Mouse (Mus musculus): Measurements from ENCODE around the gene C1ql2. TPM values are rescaled to one million over a fixed set of nuclear protein-coding genes. Genes with fewer than 3 reads are reported as not detected.

Gene C1ql2
- polyA plus RNA-seq (2016; fragmentation: Nextera tagmentation; extraction: Ambion mirVana), result 2.7 and 3.3 TPM in 2 replicates

DNA sequence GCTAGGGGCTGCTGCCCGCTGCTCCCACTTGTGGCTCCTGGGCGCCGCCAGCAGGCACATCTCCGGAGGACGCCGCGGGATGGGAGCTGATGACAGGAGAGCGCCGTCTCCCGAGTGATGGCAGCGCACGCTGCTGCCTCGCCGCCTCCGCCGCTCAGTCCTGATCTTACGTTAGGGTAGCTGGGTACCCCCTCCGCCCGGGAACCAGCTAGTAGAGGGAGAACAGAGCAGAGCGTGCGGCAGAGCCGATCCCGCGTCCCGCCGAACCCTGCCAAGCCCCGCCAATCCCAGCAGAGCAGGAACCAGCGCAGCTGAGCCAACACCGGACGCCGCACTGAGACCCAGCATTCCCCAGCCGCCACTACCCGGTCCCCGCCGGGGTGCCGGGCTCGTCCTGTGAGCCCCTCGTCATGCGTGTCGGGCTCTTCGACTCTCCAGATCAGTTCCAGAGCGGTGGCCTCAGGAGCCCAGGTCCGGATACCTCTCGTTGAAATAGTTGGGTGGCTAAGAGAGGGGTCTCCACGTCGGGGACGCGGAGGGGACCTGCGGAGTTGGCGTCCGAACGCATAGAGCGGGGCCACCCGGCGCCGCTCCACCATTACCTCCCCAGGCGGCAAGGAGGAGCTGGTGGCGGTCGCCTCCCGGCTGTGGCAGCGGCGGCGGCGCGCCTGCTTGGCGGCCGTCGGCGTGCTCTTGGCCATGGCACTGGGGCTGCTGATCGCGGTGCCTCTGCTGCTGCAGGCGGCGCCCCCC lies at the start of gene C1ql2:
Gene C1ql2, plus strand, starts transcription at position 164 of the 753 bp plus-strand sequence.
- H3K9ac ChIP-seq, result peak within 1 kb of the TSS; percentile 29
- H3K27ac ChIP-seq, result no peak within 1 kb of the TSS
- ATAC-seq (ENCODE audit: low FRiP score), result peak; percentile 53
- H3K4me1 ChIP-seq, result peaks cover 26% of the 10 kb centered on the region
- under 1% methylated on average over 70 of the region's 73 CpGs for WGBS
- peak within 1 kb of the TSS; percentile 65 for H3K4me2 ChIP-seq (replicated peaks)
- no peaks in the 10 kb centered on the region for H3K36me3 ChIP-seq
- no peaks in the 10 kb centered on the region for H3K9me3 ChIP-seq (replicated peaks)
- H3K27me3 ChIP-seq, result peaks cover 95% of the 10 kb centered on the region
- H3K4me3 ChIP-seq, result peak within 1 kb of the TSS; percentile 36

DNA sequence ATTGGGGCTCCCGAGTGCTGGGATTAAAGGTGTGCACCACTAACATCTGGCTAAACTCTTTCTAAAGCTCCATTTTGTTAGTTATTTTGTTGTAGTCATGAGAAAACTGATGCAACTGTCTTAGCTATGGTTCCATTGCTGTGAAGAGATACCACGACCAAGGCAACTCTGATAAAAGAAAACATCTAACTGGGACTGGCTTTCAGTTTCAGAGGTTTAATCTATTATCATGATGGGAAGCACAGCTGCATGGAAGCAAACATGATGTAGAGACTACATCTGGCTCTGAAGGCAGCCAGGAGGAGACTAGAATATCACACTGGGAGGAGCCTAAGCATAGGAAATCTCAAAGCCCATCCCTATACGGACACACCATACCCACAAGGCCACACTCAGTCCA lies 48.7 kb upstream of the C1ql2 start:
- ATAC-seq (ENCODE audit: low FRiP score), result no peak
- WGBS, result 80% methylated on average over 3 of the region's 3 CpGs
- Histone ChIP-seq H3K4me1 (peaks cover 6% of the 10 kb centered on the region), H3K9me3 (replicated peaks) (peaks cover 8% of the 10 kb centered on the region; the same call in 1 of the 2 replicates), H3K27me3 (no peaks in the 10 kb centered on the region), H3K27ac (no peak overlapping the region), H3K9ac (no peak overlapping the region), H3K36me3 (no peaks in the 10 kb centered on the region), H3K4me2 (replicated peaks) (no peak overlapping the region), H3K4me3 (no peak overlapping the region)

DNA sequence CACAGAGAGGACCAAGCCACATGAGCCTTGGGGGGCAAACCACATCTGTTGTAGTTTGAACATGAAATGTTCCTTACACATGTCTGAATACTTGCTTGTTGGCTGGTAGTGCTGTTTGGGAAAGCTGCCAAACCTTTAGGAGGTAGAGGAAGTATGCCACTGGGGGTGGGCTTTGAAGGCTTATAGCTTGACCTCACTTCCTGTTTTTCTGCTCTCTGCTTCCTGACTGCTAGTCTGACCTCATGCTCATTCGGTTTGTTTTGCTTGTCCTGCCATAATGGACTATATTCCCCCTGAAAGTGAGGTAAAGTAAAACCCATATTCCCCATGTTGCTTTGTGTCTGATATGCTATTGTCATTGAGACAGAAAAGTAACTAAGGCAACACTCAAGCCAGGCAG lies 46.6 kb upstream of the C1ql2 start:
- no peak overlapping the region for H3K4me2 ChIP-seq (replicated peaks)
- no peak overlapping the region for H3K9ac ChIP-seq
- H3K27me3 ChIP-seq, result no peaks in the 10 kb centered on the region
- H3K4me1 ChIP-seq, result no peaks in the 10 kb centered on the region
- 69% methylated on average over 1 of the region's 1 CpGs for WGBS
- peaks cover 8% of the 10 kb centered on the region; the same call in 1 of the 2 replicates for H3K9me3 ChIP-seq (replicated peaks)
- ATAC-seq (ENCODE audit: low FRiP score), result no peak
- H3K27ac ChIP-seq, result no peak overlapping the region
- no peak overlapping the region for H3K4me3 ChIP-seq
- H3K36me3 ChIP-seq, result no peaks in the 10 kb centered on the region

DNA sequence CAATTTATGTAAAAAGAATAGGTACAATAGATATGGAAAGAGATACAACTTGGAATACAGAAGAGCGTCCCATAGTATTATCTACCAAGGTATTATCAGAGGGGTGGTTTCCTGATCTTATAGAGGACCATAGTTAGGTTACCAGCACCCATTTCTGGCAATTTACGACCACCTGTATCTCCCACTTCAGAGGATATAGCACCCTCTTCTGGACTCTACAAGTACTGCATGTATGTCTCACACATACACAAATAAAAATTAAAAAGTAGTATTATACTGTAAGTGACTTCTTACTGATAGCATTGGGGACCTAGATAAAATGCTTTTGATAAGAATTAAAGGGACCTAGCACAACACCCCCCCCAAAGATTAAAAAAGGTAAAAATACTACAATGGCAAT lies 43.4 kb upstream of the C1ql2 start:
- H3K9me3 ChIP-seq (replicated peaks), result peaks cover 10% of the 10 kb centered on the region; the same call in 1 of the 2 replicates
- no peak overlapping the region for H3K9ac ChIP-seq
- H3K4me3 ChIP-seq, result no peak overlapping the region
- no peak overlapping the region for H3K27ac ChIP-seq
- ATAC-seq (ENCODE audit: low FRiP score), result no peak
- no peaks in the 10 kb centered on the region for H3K36me3 ChIP-seq
- H3K27me3 ChIP-seq, result no peaks in the 10 kb centered on the region
- no peak overlapping the region for H3K4me2 ChIP-seq (replicated peaks)
- no peaks in the 10 kb centered on the region for H3K4me1 ChIP-seq
- WGBS, result 93% methylated on average over 2 of the region's 2 CpGs

DNA sequence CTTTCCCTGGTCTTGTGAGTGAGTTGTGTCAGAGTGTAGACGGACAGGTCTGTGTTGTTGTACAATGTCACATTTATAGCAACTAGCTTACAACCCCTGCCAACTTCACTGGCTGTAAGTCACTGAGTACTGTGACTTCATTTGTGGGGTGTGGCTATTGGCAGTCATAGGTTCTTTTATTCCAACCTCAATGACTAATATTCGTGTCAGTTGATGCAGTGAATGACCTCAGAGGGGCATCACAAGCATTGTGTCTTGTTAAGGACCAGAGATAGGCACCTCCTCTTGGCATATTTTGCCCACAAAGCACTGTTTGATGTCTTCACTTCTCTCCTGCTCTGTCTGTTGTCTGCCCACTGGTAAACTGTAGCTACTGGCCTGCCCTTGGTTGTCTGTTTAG lies 34.6 kb upstream of the C1ql2 start:
- 67% methylated on average over 2 of the region's 2 CpGs for WGBS
- no peak overlapping the region for H3K4me3 ChIP-seq
- no peaks in the 10 kb centered on the region for H3K4me1 ChIP-seq
- no peak for ATAC-seq (ENCODE audit: low FRiP score)
- H3K9me3 ChIP-seq (replicated peaks), result no peaks in the 10 kb centered on the region
- no peak overlapping the region for H3K4me2 ChIP-seq (replicated peaks)
- H3K27me3 ChIP-seq, result no peaks in the 10 kb centered on the region
- H3K36me3 ChIP-seq, result no peaks in the 10 kb centered on the region
- H3K27ac ChIP-seq, result no peak overlapping the region
- H3K9ac ChIP-seq, result no peak overlapping the region

DNA sequence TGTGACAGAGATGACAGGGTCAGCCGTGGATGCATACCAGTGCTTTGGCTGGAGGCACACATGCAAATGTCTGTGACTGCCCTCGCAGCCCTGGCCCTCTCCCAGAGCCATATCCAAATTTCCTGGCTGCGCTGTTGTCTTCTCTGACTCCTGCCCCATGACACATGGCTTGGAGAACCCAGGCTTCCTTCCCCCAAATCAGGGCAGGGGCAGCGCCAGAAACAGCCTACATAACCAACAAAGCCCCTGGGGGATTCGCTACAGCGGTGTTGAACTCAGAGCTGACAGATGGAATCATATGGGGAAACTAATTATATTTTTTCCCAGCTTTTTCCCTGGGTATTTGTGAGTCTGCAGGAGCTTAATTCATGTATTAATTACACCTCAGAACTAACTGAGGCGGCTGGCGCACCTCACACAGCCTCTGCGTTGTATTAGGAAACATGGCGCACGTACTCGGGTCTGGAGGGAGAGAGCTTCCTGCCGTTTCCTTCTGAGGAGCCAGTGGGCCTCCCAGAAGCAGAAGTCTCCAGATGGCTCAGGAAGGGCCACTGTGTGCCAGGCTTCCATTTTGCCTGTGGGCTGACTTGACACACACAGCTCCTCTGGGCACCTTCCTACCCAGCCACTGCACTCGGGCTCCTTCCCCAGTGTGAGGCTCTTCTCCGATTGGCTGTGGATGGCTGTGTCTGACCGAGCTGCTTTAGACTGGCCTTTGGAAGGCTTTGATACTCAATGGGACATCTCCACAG lies 18.9 kb upstream of the C1ql2 start:
- no peaks in the 10 kb centered on the region for H3K36me3 ChIP-seq
- H3K9ac ChIP-seq, result no peak overlapping the region
- H3K27me3 ChIP-seq, result no peaks in the 10 kb centered on the region
- H3K9me3 ChIP-seq (replicated peaks), result no peaks in the 10 kb centered on the region
- ATAC-seq (ENCODE audit: low FRiP score), result peak; percentile 62
- H3K4me3 ChIP-seq, result no peak overlapping the region
- H3K4me2 ChIP-seq (replicated peaks), result no peak overlapping the region
- whole genome bisulfite sequencing, result 71% methylated on average over 16 of the region's 16 CpGs
- no peak overlapping the region; the same call in 1 of the 2 replicates for H3K27ac ChIP-seq
- peaks cover 5% of the 10 kb centered on the region; the same call in 1 of the 2 replicates for H3K4me1 ChIP-seq

DNA sequence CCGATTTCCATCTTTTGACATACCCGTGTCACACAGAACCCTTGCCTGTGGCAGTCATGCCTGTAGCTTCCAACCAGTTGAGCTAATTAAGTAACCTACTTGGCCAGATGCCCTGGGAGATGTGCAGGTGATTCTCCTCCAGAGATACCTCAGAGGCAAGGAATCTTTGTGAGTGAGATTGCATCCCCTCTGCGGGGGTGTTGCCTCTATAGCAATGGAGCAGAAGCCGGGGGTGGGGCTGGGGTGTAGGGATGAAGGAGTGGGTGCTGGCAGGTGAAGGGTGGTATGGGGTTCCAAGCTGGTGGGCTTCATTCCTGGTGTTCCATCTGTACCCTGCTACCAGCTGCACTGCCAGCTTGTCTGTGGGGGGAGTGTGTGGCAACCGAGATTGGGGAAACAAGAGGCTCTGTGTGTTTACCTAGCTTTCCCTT lies 17.2 kb upstream of the C1ql2 start:
- Histone ChIP-seq H3K4me2 (replicated peaks) (no peak overlapping the region), H3K4me1 (peaks cover 5% of the 10 kb centered on the region; the same call in 1 of the 2 replicates), H3K27me3 (no peaks in the 10 kb centered on the region), H3K36me3 (no peaks in the 10 kb centered on the region), H3K27ac (no peak overlapping the region), H3K9me3 (replicated peaks) (no peaks in the 10 kb centered on the region), H3K4me3 (no peak overlapping the region), H3K9ac (no peak overlapping the region)
- WGBS, result 93% methylated on average over 5 of the region's 5 CpGs
- ATAC-seq (ENCODE audit: low FRiP score), result no peak

DNA sequence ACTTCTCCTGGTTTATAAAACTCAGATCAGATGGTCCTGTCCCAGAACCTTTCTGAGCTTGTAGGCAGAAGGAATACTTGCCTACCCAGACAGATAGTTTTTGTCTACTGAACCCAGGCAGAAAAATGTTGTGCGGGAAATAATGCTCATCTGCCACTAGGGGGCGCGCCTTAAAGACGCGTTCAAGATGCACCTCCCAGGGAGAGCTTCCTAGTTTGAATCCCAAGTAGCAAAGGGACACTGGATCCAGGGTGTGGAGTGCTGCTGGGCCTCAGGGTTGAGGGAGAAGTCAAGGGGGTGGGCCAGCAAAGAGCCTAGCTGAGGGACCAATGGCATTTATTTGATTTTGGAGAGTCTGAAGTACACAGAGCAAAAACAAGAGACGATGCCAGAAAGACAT lies 12.7 kb upstream of the C1ql2 start:
- Histone ChIP-seq H3K36me3 (no peaks in the 10 kb centered on the region), H3K9me3 (replicated peaks) (no peaks in the 10 kb centered on the region), H3K9ac (no peak overlapping the region), H3K4me3 (no peak overlapping the region), H3K4me2 (replicated peaks) (no peak overlapping the region), H3K27ac (no peak overlapping the region), H3K27me3 (no peaks in the 10 kb centered on the region), H3K4me1 (no peaks in the 10 kb centered on the region)
- WGBS, result 17% methylated on average over 6 of the region's 6 CpGs
- ATAC-seq (ENCODE audit: low FRiP score), result no peak

DNA sequence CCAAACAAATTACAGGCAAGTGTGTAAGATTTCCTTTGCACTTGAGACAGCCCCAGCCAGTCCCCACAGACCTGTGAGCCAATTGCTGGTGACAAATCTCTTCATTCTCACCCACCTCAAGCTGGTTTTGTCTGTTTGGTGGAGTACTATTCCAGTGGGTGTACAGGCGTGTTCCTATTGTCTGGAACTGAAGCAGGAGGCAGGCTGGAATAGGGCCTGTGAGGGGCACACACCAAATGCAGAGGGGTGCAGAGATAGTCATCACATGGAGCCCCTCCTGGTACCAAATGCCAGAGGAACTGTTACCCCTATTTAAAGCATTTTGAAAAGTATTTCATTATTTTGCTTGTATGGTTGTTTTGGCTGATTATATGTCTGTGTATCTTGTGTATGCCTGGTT lies 12.2 kb upstream of the C1ql2 start:
- H3K36me3 ChIP-seq, result no peaks in the 10 kb centered on the region
- H3K9me3 ChIP-seq (replicated peaks), result no peaks in the 10 kb centered on the region
- no peaks in the 10 kb centered on the region for H3K4me1 ChIP-seq
- no peak overlapping the region for H3K4me3 ChIP-seq
- WGBS, result 42% methylated on average over 1 of the region's 1 CpGs
- H3K4me2 ChIP-seq (replicated peaks), result no peak overlapping the region
- H3K9ac ChIP-seq, result no peak overlapping the region
- no peaks in the 10 kb centered on the region for H3K27me3 ChIP-seq
- no peak overlapping the region for H3K27ac ChIP-seq
- ATAC-seq (ENCODE audit: low FRiP score), result no peak

DNA sequence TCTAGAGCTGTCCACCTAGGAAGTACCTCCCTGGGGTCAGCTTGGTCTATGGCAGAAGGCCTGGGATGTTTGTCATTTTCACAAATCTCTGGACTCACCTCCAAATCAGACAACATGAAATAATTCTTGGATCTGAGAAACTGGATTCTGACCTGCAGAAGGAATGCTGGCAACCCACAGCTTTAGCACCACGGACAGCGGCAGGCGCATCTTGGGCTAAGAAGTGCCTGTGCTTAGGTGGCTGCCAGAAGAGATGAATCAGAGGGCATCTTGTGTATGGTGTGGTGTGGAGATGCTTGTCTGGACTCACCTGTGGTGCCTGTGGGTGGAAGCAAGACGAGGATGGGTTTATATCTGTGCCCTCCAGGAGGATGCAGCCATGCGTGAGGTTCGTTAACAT lies 8.5 kb upstream of the C1ql2 start:
- Histone ChIP-seq H3K27ac (no peak overlapping the region), H3K9ac (no peak overlapping the region), H3K4me2 (replicated peaks) (no peak overlapping the region), H3K9me3 (replicated peaks) (no peaks in the 10 kb centered on the region), H3K4me3 (no peak overlapping the region), H3K27me3 (peaks cover 24% of the 10 kb centered on the region), H3K36me3 (no peaks in the 10 kb centered on the region), H3K4me1 (no peaks in the 10 kb centered on the region)
- no peak for ATAC-seq (ENCODE audit: low FRiP score)
- WGBS, result 38% methylated on average over 6 of the region's 6 CpGs

DNA sequence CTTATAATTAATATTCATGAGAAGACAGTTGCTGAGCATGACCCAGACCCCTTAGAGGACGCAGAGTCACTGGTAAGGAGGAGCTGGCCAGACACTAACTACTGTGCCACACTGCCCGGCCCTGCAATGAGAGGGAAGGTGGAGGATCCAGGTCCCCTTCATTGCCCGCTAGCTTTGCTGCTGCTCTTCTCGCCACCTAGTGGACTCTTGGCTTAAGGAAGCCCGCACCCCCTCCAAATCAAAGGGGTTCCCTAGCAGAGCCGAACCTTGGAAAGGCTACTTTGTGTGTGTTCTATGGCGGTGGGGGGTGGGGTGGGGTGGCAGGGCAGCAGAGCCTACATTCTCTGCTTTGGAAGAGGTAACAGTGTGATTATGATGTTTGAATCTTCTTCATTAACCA lies 2.4 kb upstream of the C1ql2 start:
- Histone ChIP-seq H3K27me3 (peaks cover 85% of the 10 kb centered on the region), H3K4me3 (no peak overlapping the region), H3K4me2 (replicated peaks) (no peak overlapping the region), H3K36me3 (no peaks in the 10 kb centered on the region), H3K9me3 (replicated peaks) (no peaks in the 10 kb centered on the region), H3K9ac (no peak overlapping the region), H3K4me1 (peaks cover 26% of the 10 kb centered on the region), H3K27ac (no peak overlapping the region)
- 36% methylated on average over 7 of the region's 7 CpGs for WGBS
- ATAC-seq (ENCODE audit: low FRiP score), result no peak

DNA sequence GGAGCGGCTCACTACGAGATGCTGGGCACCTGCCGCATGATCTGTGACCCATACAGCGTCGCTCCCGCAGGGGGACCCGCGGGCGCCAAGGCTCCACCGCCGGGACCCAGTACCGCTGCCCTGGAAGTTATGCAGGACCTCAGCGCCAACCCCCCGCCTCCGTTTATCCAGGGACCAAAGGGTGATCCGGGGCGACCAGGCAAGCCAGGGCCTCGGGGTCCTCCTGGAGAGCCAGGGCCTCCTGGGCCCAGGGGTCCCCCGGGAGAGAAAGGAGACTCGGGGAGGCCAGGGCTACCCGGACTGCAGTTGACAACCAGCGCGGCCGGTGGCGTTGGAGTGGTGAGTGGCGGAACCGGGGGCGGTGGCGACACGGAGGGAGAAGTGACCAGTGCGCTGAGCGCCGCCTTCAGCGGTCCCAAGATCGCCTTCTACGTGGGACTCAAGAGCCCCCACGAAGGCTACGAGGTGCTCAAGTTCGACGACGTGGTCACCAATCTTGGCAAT lies 842 bp downstream of the C1ql2 start:
- peaks cover 94% of the 10 kb centered on the region for H3K27me3 ChIP-seq
- peaks cover 26% of the 10 kb centered on the region for H3K4me1 ChIP-seq
- 0 out of 2 replicates have a peak overlapping the region, but pooled peaks have one; percentile 29 for H3K9ac ChIP-seq
- no peak overlapping the region for H3K27ac ChIP-seq
- H3K4me3 ChIP-seq, result peak overlapping the region; percentile 36
- under 1% methylated on average over 41 of the region's 41 CpGs for WGBS
- no peaks in the 10 kb centered on the region for H3K9me3 ChIP-seq (replicated peaks)
- 0 out of 2 replicates have a peak, but pooled peaks have one; percentile 4 for ATAC-seq (ENCODE audit: low FRiP score)
- no peaks in the 10 kb centered on the region for H3K36me3 ChIP-seq
- peak overlapping the region; percentile 65 for H3K4me2 ChIP-seq (replicated peaks)
